Mouse (Mus musculus) spleen, postnatal 4 days (tissue): ENCODE data around the gene Fkbp2.

Experiments
- DNase-seq, 2 experiments: peaks; one replicate each; pipeline ENCODE4 v3.0.0; 2022; ENCODE audit warnings: low spot score in 2 of 2

Gene Fkbp2

DNA sequence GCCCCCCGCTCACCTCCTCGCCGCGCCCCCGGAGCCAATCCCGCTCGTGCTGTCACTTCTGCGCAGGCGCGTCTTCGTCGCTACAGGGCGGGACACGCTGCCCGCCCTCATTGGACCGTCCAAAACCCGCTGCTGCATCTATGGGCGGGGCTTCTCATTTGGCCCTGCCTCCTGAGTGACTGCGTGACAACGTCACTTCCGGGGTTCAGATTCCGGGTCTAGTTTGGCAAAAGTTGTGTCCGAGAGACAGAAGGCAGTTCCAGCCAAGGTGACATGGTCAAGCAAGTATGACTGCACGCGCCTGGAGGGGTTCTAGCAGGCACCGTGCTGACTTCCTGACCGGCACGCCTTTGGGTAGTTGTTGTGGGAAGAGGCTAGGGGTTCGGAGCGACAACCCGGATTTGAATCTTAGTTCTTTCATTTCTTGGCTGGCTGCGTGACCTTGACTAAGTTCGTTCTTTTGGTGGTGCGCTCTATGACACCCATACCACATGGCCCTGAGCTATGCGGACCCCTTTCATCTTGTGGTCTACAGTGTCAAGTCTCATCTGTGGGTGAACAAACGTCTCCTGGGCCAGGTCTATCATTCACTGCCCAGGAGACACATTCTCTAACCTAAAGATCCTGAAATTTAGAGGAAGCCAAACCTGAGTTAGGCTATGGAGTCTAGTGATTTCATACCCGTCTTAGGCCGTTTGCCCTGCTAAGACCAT is at the start of gene Fkbp2:
TSS of gene Fkbp2 (minus strand) at position 121 of the 713 bp plus-strand sequence.
- DNase-seq = peak; percentile 99

DNA sequence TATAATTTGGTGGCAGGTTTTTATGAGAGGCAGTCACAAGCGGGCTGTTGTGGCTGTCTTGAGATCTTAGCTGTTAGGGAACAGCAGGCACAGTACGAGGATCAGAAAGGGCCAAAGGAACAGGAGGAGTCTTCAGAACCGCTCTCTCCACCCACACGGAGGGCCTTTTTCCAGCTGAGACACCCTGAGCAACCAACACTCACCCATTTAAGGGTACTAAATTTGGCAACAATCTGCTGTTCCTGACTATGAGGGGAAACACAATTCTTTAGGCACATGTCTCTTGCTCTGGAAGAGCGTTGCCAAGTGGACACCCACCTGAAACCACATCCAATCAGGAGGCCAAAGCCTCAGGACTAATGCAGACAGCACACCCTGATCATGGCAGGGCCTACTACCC is 49.2 kb upstream of the Fkbp2 start:
- DNase-seq = no peak

DNA sequence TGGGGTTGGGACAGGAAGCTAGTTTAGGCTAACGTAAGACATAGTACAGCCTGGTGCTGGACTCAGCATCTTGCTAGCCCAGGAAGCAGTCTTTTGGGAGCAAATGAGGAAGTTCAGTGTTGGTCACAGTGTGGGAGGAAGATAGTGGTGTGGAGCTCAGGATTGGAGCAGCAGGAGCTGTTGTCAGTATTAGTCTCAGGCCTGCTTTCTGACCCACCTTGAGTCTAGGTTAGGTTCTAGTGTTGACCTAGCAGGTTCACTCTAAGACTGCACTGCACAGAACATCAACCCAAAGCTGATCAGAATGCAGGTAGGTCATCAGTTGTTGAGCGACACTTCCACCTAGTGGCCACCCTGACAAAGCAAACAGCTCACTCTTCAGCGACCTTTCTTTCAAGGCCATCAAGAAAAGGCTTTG is 39.9 kb upstream of the Fkbp2 start:
- peak; percentile 63 to 80 for DNase-seq

DNA sequence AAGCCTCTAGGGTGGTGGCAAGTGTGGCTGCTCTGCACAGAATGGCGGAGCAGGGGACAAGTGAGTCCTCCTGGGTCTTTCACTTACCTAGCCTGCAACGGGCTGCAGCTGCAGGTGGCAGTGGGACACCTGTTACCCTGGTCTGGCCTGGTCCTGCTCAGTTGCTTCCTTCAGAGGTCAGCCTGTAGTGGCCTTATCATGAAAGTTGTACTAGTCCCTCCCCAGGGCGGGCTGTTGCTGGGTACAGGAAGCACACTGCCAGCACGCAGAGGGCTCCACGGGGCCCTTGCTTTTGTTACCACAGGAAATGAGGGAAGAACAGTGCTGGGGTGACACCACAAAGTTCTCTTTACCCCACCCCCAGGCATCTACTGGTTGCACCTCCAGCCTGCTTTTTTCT is 38.9 kb upstream of the Fkbp2 start, which contains the start of gene Fermt3:
TSS of gene Fermt3 (minus strand) at position 279 of the 400 bp plus-strand sequence.
- DNase-seq = peak; percentile 80 to 87

DNA sequence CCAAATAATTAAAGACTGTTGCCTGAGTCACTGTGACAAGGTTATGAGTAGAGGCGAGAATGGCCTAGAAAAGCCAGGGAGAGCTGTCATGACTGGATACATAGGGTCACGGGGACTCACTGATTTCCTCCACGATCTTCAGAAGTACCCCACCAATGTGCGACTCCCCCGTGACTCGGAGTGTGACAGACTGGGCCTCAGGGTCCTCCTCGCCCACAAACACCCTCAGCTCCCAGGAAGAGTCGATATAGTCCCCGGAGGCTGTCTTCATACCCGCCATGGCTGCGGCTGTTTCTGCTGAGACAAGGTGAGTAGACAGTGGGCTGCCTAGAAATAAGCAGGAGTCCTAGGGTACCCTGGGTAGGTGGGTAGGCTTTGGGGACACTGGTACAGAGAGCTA is 38.2 kb upstream of the Fkbp2 start:
- DNase-seq = peak in 1 of 2 experiments; percentile 76

DNA sequence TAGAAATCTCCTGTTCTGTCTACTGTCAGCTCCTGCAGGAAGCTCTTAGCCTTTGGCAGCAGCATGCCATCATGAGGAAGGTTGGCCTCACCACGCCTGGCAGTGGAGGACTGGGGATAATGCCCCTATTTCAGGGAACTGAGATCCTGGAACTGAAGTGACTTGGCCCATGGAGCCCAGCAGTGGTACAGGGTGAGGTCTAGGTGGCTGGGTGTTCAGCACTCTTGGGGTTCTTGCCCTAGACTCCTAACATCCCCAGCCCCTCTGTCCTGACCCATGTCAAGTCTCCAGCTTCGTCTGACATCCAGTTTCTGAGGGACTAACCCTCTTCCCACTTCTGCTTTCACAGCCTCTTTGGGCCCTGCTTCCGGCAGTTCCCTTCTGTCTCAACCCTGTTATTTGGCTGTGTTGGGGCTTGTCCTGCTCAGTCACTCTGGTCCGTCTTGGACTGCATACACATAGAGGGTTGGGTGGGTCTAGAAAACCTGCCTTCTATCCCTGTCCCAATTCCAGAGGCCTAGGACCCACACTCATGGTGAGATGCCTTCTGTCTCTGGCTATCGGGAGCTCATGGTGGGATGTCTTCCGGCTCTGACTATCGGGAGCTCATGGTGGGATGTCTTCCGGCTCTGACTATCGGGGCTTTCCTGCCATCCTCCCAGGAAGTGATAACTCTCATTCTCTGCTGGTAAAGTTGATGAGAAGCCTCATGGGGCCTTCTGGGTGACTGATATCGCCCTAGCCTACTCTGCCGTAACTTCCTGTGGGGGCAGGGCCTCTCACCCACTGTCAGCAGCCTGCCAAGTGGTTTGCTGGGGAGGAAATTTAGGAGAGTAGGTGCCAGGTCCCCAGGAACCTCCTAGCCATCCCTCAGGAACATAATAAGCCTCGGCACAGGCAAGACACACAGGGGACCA is 37.5 kb upstream of the Fkbp2 start:
- DNase-seq = peak; percentile 67 to 79

DNA sequence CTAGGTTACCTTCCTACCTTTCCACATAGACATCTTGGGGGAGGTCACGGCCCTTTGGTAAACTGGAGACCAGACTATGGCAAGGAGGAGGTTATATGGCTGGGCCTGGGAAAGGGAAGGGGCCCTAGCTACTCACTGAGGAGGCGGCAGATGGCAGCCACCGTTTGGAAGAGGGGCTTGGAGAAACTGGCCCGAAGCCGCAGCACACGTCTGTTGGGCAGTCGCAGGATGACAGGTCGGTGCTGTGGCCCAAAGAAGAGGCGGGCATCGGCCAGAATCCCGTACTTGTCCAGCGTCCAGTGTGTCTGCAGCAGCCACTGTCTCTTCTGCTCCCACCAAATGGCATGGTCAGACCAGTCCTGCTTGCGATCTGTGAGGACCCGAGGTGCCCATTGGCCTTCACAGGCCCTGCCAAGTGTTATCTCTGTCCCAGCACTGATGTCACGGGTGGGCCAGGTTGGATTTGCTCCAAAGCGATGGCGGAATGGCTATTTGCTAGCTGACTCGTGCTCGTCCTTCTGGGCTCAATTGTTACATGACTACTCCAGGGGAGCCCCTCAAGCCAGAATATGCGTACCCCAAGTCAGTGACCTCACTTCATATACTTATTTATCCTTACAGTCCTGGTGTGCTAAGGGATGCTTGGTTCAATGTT is 34.3 kb upstream of the Fkbp2 start:
- DNase-seq = no peak

DNA sequence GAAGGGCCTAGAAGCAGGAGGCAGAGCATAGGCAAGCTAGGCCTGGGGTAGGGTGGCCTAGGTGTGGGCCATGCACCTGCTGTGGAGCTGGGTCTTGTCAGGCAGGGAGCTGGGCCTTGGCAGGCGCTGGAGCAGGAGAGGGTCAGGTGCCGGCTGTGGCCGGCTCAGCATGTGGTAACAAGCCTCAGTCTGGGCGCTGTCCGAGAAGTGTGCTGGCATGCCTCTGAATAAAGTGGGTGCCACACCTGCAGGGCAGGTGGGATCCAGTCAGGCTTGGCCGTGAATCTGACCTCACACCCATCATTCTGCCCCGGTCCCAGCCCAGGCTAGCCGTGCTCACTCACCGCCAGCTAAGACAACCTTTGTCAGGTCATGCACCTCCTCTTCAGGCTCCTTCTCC is 33.7 kb upstream of the Fkbp2 start:
- DNase-seq = no peak

DNA sequence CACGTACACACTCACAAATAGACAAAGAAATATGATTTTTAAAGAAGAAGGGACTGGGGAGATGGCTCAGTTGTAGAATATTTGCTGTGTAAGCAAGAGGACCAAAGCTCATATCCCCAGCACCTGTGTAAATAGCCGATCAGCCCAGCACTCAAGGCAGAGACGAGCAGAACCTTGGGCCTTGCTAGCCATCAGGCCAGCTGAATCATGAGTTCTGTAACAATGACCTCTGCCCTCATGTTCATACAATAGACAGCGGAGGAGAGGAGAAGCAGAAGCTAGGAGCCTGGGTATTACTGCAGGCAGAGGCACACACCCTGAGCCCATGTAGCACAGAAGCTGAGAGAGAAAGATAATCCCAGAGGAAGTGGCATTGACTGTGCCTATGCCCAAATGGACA is 32.1 kb upstream of the Fkbp2 start:
- DNase-seq = no peak

DNA sequence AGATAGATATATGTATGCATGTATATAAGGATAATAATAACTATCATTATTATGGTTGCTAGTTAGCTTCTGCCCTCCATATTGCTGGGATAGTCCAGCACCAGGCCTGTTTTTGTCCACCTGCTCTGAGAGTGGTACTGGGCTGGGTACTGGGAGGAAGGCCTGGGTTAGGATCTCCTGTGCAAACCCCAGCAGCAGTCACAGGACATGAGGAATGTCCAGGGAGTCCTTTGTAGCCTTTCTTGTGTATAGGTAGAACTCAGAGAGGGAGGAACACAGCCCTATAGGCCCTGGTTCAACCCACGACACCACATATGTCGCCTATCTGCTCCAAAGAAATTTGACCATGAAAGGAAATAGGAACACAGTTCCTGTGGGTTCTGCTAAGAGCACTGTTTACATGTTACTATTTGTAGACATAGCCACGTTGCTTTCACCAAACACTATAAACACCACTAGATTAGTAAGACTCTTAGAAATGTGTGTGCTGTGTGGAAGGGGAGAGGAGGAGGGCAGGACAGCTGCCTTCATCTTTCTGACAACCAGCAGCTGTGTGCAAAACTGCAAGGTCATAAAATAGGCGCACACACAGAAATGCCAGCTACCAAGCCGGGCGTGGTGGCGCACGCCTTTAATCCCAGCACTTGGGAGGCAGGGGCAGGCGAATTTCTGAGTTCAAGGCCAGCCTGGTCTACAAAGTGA is 26.7 kb upstream of the Fkbp2 start:
- DNase-seq = no peak

DNA sequence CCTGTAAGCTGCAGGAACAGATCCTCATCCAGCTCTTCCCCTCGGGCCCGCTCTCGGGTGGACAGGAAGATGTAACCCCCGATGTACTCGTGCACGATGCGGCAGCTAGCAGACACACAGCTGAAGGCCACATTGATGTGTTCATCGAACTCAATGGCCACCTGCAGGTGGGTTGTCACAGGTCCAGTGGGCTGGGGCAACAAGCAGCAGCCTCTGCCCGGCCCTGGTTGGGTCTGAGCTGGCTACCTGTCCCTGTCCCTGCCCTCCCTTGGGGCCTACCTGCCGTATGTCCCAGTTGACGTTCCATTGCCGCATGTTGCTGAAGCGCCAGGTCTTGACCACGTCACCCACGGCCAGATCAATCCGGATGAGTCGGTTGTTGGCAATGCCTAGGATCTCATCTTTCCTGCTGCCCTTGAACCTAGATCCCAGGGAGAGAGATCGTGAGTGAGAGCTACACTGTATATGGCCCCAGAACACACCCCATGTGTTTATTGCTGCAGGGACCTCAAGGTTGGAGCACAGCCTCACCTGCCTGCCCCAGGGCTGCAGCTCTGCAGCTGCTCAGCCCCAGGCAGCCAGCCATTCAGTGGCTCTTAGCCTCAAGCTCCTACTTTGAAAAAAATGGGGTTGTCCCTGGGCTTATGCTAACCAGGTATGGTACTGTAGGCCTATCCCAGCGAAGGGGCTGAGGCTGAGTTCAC is 19.2 kb upstream of the Fkbp2 start:
- no peak for DNase-seq

DNA sequence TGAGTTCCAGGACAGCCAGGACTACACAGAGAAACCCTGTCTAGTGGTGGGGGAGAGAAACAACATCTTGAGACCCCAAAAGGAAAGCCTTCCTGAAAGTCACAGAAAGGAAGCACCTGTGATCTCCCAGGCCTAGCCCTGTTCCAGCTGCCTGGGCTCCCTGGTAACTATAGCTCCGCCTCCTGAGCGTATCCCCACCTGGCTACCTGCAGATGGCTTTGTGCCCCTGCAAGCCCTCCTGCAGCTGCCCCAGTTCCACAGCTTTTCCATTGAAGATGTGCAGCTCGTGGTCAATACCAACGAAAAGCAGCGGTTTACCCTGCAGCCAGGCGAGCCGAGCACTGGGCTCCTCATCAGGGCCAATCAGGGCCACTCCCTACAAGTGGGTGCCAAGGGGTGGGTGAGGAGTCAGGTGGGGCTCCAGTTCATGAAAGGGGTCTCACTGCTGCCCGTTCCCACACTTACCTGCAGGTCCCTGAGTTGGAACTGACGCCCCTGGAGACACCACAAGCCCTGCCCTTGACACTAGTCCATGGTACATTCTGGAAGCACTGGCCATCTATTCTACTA is 17.5 kb upstream of the Fkbp2 start:
- DNase-seq = peak in 1 of 2 experiments; percentile 63

DNA sequence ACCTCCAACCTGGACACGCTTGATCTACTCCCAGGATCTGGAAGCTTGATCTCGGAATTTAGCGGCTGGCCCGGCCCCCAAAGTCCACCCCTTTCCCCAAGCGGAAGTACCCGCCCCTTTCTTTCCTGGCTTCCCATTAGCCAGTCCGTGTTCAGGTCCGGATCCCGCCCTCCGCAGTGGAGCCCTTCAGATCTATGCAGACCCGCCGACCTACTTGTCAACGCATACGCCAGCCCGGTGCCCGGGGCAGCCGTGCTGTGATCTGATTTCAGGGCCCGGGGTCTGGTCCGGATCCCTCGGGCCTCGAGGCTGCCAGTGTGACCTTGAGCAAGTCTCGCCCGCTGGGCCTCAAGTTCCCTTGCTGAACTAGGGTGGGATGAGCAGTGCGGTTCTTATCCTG is 15.7 kb upstream of the Fkbp2 start, which contains the start of the genes Nudt22 and Trpt1:
TSS of gene Nudt22 (minus strand) at position 112 of the 400 bp plus-strand sequence.
TSS of gene Trpt1 (plus strand) at position 126 of the 400 bp plus-strand sequence.
- peak; percentile 80 to 89 for DNase-seq

DNA sequence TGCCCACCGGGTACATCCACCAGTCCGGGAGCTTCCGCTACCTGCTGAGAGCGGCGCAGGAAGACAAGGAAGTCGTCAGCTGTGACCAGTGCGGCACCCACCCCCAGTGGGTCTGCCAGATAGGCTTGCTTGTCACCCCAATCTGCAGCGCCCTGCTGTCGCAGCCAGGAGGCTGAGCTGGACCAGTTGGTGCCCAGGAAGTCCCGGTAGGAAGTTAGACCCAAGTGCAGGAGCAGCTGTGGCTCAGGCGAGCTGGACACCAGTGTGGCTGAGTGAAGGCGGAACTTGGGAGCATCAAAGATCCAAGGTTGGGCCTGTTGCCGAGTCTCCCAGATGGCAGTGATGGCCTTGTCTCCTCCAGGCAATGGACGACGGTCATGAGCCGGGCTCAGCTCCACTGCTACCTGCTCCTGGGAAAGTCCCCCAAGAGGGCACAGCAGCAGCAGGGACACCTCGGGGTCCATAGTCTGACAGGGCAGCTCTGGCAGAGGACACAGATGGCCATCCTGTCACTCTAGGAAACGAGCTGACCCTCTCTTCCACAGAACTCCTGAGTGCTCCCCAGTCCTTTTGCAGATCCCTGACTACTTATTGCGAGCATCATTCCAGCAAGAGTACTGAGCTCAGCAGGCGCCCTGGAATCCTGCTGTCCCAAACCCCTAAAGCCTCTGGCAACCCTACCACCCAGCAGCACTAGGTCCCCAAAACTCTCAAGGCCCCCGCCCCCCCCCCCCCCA is 15.1 kb upstream of the Fkbp2 start:
- DNase-seq = peak in 1 of 2 experiments; percentile 68

DNA sequence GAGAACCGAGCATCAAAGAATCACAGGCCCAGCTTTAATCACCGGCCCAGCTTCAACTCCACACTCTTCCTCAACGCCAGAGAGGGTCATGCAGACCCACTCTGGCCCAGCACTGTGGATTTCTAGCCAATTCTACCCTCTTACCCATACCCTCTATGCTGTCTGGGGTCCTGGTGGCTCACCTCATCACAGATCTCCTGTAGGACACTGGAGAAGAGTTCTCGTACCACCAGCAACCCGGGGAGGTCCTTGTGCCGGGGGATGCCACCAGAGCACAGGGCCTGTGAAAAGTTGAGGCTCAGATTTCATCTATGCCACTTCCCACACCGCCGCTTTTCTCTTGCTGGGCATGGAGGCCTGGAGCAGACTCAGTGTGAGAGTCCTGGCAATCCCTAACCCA is 14.2 kb upstream of the Fkbp2 start:
- no peak for DNase-seq

DNA sequence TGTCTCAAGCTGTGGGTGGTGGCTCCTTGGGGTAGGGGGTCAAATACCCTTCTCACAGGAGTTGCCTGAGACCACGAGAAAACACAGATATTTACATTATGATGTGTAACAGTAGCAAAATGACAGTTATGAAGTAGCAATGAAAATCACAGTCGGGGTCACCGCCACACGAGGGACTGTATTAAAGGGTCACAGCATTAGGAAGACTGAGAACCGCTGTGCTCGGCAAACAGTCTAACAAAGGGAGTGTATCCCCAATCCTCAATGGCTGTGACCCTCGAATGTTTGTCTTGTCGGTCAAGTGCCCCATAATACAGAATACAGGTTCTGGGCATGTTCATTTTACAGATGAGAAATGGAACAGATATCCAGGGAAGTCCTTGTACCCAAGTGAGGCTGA is 13.7 kb upstream of the Fkbp2 start:
- no peak for DNase-seq

DNA sequence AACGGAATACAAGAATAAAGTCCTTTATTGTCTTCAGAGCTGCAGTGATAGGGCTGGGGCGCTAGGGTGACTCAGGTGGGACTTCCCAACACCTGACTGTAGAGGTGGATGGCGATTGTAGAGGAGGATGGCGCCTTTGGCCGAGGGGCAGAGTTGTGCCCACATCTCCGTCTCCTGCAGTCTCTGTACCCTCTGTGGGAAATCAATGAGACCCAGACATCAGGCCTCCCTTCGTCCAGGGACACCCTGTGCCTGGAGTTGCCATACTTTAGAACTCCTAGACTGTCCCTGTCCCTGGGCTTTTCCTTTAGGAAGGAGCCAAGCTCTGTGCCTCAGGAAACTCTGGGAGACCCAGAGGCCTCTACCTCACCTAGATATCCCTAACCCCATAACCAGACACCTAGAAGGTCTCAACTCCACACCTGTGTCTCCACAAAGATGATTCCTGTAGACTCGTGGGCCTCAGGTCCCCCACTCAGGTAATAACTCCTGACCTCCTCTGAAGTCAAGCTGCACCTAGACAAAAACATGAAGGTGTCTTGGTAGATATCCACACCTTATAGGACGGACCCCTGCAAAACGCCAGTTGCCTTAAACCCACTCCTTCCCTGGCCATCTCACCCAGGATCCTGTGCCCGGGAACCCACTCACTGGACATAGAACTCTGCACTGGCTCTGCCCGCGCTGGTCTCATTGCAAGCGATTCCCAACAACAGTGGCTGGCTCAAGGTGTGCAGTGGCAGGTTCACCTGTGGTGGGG is 12.9 kb upstream of the Fkbp2 start:
- no peak for DNase-seq

DNA sequence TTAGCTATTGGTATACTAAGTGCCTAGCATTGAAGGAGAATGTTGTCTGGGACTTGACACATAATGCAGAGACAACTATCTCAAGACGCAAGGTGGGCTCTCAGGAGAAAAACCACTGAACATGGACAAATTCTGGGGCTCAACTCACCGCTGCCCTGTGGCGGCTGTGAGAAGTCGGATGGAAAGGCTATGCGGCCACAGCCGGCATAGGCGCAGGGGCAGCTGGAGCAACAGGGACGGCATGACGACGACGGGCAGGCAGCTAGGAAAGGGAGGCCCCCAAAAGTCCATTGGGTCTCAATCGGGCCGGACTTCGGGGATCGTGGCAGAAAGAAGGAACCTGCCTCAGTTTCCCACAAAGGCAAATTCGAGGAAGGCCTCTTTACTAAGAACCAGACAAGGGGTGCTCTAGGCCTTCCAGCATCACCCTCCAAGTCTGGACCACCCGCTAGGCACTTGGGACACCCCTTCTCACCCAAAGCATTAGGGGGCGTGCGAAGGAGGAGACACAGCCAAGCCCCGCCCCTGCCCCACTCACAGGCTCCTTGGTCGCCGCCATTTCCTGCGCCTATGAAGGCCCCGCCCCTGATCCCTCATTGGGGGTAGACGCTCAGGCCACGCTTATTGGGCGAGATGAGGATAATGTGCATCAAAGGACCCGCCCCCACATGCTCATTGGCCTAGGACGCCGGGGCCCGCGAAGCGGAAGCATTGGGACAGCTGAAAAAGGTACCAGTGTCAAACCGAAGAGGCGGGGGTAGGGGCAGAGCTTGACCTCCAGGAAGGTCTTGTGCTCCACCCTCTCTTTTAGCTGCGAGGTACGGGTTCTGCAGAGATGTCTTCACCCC is 11.9 kb upstream of the Fkbp2 start, which contains the start of gene Dnajc4:
TSS of gene Dnajc4 (minus strand) at position 562 of the 848 bp plus-strand sequence.
- peak; percentile 96 to 97 for DNase-seq
